Mouse (Mus musculus) right cerebral cortex, postnatal 14 days (tissue): Measurements from ENCODE around the gene Golga4.
A peak's percentile ranks its signal among the peaks of the same experiment; 100 is the strongest.

ENCODE experiments used
- DNase-seq: peaks from one replicate; pipeline ENCODE4 v3.0.0; 2022

The Golga4 gene

DNA sequence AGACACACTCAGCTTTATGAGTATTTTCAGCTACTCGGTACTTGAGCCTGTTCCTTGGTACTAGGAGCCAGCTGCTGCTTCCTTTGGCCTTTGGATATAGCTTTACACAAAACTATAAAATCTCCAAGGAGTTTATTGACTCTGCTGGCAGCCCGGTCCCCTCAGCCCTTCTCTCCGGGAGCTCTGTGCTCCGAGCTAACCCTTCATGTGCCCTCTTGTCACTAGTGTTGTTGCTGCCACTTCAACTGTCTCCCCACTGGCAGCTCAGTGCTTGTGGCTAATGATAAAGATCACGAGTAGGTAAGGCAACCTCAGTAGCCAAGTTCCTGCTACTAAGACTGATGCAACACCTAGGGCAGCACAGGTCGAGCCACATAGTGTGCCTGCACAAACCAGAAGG lies 24.6 kb downstream of the Golga4 start:
- no peak for DNase-seq

DNA sequence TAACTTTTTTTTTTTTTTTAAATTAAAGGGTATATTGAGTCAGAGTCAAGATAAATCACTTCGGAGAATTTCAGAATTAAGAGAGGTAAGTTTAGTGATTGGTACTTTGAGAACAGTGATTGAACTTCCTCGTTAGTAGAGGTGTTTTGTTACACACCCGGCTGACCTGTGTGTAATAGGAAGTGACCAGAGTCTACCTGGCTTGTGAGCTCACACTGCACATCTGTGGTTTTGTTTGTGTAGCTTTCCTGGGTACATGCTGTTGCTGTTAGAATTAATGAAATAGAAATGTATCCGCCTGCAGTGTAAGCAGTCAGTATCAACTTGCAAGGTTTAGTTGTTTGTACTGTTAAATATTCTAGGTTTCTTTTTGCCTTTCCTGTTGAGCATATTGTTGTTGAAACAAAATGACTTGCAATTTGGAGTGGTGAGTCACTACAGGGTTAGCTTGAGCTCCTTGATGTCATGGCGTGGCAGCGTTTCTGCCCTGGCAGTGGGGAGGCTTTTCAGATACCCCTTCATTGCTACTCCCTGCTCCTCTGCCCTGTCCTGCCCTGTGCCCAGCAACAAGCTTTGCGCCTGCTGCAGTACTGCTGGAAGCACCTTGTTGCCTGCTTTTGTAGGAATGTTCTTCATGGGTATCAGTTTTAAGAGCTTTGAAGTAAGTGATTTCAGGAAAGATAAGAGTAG lies 26.6 kb downstream of the Golga4 start:
- DNase-seq = no peak

- DNase-seq = no peak
Measured at GRCm38 (mm10) chr9:118536946-118537345, 30.9 kb downstream of the Golga4 start.

DNA sequence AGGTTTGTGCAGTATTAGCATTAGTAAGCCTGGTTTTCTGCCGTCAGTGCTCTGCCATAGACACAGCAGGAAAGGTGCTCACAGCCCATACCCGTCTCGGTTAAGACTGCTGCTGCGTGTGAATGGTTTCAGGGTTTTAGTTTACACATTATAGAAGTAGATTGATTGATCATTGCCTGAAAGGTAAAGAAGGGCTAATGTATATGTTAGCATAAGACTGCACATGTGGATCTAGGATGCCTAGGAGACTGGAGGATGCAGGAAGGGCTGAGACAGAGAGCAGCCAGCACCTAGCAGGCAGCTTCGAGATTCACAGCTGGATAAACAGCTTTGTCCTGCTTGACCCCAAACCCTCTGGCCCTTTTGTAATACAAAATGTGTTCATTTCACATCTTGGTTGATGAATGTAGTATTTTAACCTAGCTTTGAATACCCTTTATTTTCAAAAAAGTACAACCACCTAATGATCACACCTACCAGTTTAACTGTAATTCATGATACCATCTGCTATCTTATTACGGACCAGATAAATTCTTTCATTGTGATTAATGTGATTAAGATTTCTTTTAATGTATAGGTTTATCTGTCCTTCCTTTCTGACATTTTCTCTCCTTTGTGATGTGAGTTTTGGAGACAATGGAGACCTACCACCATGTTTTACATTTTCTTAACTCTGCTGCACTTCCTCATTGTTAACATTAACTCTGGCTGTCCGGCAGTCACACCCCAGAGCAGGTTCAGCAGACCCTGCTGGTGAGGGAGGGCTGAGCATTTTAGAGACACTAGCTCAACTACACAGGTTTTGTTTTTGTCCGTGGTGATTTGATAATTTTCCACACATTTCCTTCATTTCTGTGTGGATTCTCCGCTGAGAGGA lies 31.6 kb downstream of the Golga4 start:
- no peak for DNase-seq

DNA sequence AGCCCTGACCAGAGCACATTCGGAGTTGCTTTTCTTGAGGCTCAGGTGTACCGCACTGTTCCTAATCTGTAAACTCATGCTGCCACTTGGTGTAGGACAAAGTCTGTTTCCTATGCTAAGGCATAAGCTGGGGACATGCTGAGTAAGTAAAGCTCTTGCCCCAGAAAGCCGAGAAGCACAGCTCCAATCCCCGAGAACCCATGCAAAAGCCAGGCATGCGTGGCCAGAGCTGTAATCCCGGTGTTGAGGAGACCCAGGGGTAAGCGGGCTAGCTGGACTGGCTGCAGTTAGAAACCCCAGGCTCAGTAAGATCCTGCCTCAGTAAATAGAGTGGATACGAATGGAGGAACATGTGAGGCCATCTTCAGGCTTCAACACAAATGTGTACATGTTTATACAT lies 35.8 kb downstream of the Golga4 start:
- no peak for DNase-seq

GRCm38 (mm10) chr9:118545146-118545545 lies 39.1 kb downstream of the Golga4 start:
- DNase-seq = no peak

- no peak for DNase-seq
Measured at GRCm38 (mm10) chr9:118548651-118549050, 42.6 kb downstream of the Golga4 start.

- peak; percentile 31 for DNase-seq
Measured at GRCm38 (mm10) chr9:118556951-118557780, 51.1 kb downstream of the Golga4 start.

GRCm38 (mm10) chr9:118563356-118563755 lies 57.3 kb downstream of the Golga4 start:
- DNase-seq = no peak

DNA sequence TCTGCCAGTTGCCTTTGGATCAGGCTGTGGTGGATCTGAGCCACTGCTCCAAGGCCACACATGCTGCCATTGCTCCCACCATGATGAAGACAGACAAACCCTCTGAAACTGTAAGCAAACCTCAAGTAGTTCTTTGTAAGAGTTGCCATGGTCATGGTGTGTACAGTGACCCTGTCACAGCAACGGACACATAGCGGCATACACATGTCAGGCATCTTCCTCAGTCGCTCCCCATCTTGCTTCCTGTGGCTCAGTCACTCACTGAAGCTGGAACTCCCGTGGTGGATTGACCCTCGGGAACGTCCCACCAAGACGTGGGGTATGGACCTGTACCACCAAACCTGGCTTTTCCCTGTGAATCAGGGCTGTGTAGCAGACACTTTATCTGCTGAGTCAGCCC lies 57.8 kb downstream of the Golga4 start:
- no peak for DNase-seq

DNA sequence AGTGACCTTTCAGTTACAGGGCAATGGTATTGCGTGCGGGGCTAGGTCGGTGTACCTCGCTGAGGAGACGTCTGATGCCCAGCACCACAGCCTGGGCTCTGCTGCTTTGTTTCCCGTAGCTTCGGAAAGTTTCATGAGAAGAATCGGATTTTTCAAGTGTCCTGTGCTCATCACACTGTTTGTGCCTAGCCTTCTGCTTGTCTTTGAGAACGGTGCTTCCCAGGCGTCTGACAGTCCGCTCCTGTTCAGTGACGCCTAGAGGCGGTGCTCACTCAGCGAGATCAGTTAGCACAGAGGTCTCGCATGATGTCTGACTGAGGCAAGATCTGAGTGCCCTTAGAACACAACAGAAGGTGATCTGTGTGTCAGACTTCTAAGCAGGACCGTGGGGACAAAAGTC lies 58.6 kb downstream of the Golga4 start:
- no peak for DNase-seq

DNA sequence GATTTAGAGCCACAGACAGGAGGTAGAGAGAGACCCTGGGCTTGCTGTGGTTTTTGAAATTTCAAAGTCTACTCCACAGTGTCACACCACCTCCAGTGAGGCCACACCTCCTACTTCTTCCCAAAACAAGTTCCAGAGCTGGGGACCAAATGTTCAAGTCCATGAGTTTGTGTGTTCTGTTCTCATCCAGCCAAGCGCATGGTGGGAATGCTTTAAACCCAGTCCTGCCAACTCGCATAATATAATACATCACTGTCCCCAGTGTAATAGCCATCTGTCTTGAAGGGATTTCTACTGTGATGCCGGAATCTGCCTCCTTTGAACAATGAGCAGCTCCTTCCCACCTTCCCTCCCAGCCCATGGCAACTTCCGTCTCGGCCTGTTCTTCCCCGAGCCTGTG lies 63.3 kb downstream of the Golga4 start:
- no peak for DNase-seq

GRCm38 (mm10) chr9:118570865-118571264 lies 64.8 kb downstream of the Golga4 start:
- no peak for DNase-seq

- DNase-seq = no peak
Measured at GRCm38 (mm10) chr9:118571701-118572100, 65.6 kb downstream of the Golga4 start.

- DNase-seq = no peak
Measured at GRCm38 (mm10) chr9:118574911-118575310, 68.8 kb downstream of the Golga4 start.

DNA sequence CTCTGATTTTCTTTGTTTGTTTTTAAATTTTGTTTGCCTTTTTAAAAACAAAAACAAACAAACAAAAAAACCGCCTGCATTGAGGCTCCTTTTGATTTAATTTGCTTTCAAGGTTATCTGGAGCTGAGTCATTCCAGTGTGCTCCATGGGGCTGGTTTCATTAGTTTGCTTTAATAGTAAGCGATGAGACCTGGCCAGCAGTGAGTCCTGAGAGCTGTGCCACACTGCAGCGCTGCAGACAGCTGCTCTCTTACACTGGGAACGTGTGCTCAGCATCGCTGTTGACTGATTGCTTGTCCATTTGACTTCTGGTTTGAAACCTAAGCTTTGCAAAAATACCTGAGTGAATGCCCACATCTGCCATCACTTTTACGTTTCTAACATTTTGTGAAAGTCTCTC lies 74.3 kb downstream of the Golga4 start:
- no peak for DNase-seq

DNA sequence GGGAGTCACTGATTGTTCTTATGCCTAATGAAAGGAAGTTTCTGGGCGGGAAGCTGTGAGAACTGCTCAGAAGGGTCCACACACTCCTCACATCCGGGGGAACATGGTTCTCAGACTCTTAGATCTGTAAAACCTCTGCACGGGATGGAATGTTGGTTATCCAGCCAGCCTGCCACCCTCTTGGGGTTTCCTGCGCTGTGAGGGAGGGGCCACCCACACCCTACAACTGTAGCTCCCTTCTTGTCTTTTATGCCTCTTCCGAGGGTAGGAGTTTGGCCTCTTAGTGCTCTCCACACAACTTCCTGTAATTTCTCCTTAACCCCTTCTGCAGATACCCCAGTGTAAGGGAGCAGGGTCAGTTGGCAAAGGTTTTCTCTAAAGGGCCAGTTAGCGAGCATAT lies 76.7 kb downstream of the Golga4 start:
- no peak for DNase-seq

DNA sequence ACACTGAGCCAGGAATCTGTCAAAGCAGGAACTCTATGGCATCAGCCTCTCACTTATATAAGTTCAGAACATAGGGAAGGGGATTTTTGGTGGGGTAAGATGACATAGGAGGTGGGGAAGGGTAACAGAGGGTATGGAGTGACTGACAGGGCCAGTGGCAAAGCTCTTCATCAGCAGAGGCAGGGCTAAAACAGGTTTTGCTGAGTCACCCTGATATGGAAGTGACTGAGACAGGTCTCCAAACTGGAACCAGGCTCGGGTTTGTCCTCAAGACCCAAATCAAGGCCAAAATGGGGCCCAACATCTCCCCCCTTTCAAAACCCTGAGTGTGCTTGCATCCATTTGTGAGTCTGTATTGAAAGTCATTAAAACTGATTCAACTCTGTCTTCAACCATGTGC lies 78.8 kb downstream of the Golga4 start:
- no peak for DNase-seq

DNA sequence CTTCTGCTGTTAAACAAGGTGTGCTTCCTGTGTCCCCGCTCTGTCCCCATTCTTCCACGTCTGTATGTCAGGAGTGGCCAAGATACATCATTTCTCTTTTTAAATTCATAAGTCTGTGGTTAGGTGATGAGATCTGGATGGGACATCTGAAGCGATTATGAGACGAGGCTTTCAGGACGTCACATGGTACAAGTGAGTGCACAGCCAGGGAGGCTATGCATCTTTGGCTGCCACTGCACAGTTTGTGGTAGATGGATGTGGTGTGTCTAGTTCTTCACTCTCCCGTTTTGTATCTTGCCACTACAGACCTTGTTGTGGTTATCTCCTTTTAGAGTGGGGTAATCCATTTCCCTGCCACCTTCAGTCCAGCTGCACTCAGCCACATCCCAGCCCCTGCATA lies 79.9 kb downstream of the Golga4 start:
- DNase-seq = no peak

- no peak for DNase-seq
Measured at GRCm38 (mm10) chr9:118587115-118587514, 81.0 kb downstream of the Golga4 start.

DNA sequence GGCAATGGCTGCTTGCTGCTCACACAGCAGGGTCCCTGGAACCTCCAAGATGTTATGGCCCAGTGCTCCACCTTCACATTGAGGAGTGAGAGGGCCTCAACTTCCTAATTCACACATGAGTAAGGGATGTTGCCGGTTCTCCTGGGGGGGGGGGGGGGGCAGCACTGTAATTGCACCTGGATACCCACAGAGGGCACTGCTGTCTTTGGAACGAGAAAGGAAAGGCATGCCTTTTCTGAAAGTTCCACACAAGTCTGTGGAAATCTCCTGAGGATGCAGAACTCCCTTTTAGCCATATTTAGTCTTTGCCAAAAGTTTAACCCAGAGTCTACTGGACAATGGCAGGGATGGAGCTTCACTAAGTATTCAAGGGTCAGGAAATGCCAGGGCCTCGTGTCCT lies 83.2 kb downstream of the Golga4 start:
- no peak for DNase-seq

GRCm38 (mm10) chr9:118590230-118590629 lies 84.2 kb downstream of the Golga4 start:
- DNase-seq = no peak

- no peak for DNase-seq
Measured at GRCm38 (mm10) chr9:118591633-118592032, 85.6 kb downstream of the Golga4 start.
